ENCODE assay signal across 8 mouse cellular contexts in genomic region chr12:12939581-12940465, GRCm38 (mm10). TPM values are rescaled to one million over a fixed set of nuclear protein-coding genes. Genes with fewer than 3 reads are reported as not detected.
A peak's percentile ranks its signal among the peaks of the same experiment; 100 is the strongest.
DNase-seq lines count a peak whose midpoint lies in the region; TF ChIP-seq lines count a peak whose summit lies in the region.

No protein-coding gene starts in this region.

- no peak for DNase-seq in spleen, adult 2 months (ENCODE audit: low read depth in 1 of 2, low spot score in 2 of 2)
- DNase-seq in spleen, adult 18-20 months: no peak
- DNase-seq in forebrain, embryonic 10.5 days (ENCODE audit: extremely low spot score, low spot score): peak; percentile 66
- peak; percentile 38 to 49 for DNase-seq in heart, postnatal 10 days
- peak; percentile 54 to 69 for DNase-seq in kidney, postnatal 4 days
- peak; percentile 34 for DNase-seq in lung, postnatal 10 days
- DNase-seq in right cerebral cortex, postnatal 25 days: peak; percentile 48
- DNase-seq in urinary bladder, postnatal 10 days (ENCODE audit: low spot score): no peak

- no peaks in the 10 kb centered on the region for H3K36me3 ChIP-seq in spleen, adult 2 months (ENCODE audit: control insufficient read depth, insufficient read depth, low read length)
- H3K36me3 ChIP-seq in forebrain, embryonic 10.5 days (replicated peaks): peaks cover 55% of the 10 kb centered on the region

- no peaks in the 10 kb centered on the region for H3K9me3 ChIP-seq in forebrain, embryonic 10.5 days

- TF ChIP-seq CTCF in spleen, adult 2 months (IDR thresholded peaks at IDR 0.05; ENCODE audit: extremely low read depth, insufficient read depth, insufficient read length, insufficient replicate concordance): no peak

- no peak overlapping the region for H3K27ac ChIP-seq in spleen, adult 2 months (ENCODE audit: insufficient read depth, low read length)
- H3K27ac ChIP-seq in forebrain, embryonic 10.5 days: peak overlapping the region; percentile 98

- peaks cover 24% of the 10 kb centered on the region for H3K27me3 ChIP-seq in spleen, adult 2 months (ENCODE audit: control insufficient read depth, insufficient read depth, low read length)
- peaks cover 19% of the 10 kb centered on the region for H3K27me3 ChIP-seq in forebrain, embryonic 10.5 days (ENCODE audit: poor library complexity, severe bottlenecking)

- H3K4me1 ChIP-seq in spleen, adult 2 months (ENCODE audit: control insufficient read depth, insufficient read depth, insufficient read length): peaks cover 25% of the 10 kb centered on the region
- H3K4me1 ChIP-seq in forebrain, embryonic 10.5 days: peaks cover 57% of the 10 kb centered on the region

- peak overlapping the region; percentile 55; the same call in 1 of the 2 replicates for H3K4me3 ChIP-seq in spleen, adult 2 months (ENCODE audit: extremely low read depth, insufficient read depth, insufficient read length)
- H3K4me3 ChIP-seq in forebrain, embryonic 10.5 days: peak overlapping the region; percentile 82

- no peak for TF ChIP-seq POLR2A in spleen, adult 2 months (IDR thresholded peaks at IDR 0.05; ENCODE audit: low read depth, low read length)

- intact Hi-C loops in heart, postnatal 10 days (cut with DNase I): loop anchor here (2.0 to 10.0 kb wide), 6 partner anchors 35 to 503 kb away; no protein-coding TSS in a partner anchor

- WGBS in spleen, adult 2 months: 1% methylated on average over 69 of the region's 69 CpGs
- WGBS in forebrain, embryonic 10.5 days: under 1% methylated on average over 69 of the region's 69 CpGs

RNA-seq across cellular contexts. Expression of gene Mycn, which starts 1.9 kb away (rescaled TPM):
- 1.4 and 1.8 TPM in 2 replicates for polyA plus RNA-seq in spleen, adult 2 months (2012; rRNA removed)
- polyA plus RNA-seq in forebrain, embryonic 10.5 days (2016; fragmentation: Nextera tagmentation; extraction: Ambion mirVana): 136 and 164 TPM in 2 replicates
- total RNA-seq in heart, postnatal 10 days (2021): 10 to 100 TPM; 11.7 to 14.5 TPM

Comparison
In these comparisons a context has a peak if more than half of its experiments do, and no peak if none do; other contexts are left out.
1. DNase-seq: peak in forebrain, embryonic 10.5 days (single experiment), heart, postnatal 10 days (2 of 2), kidney, postnatal 4 days (2 of 2), lung, postnatal 10 days (single experiment) and right cerebral cortex, postnatal 25 days (single experiment); none in spleen, adult 2 months (0 of 2), spleen, adult 18-20 months (0 of 2) and urinary bladder, postnatal 10 days (single experiment).
2. RNA of gene Mycn, which starts 1.9 kb away (polyA plus RNA-seq): 136 to 164 TPM in forebrain, embryonic 10.5 days; 1.4 to 1.8 TPM in spleen, adult 2 months; every median in the first group is over 10 times any median in the second.